Mouse (Mus musculus) c-Kit-positive CD71-positive TER-119-positive erythroid progenitor cells, embryonic 14.5 days (primary cell): ENCODE data around the gene Prdm15.
A peak's percentile ranks its signal among the peaks of the same experiment; 100 is the strongest.

Experiments used
- DNase-seq: peaks from one replicate; pipeline ENCODE4 v3.0.0-alpha.2; 2013; ENCODE audit warnings: low spot score

The Prdm15 gene

GRCm38 (mm10) chr16:97851741-97852319 is at the start of gene Prdm15:
Prdm15 (minus strand) TSS chr16:97851850.
- peak; percentile 70 for DNase-seq

DNA sequence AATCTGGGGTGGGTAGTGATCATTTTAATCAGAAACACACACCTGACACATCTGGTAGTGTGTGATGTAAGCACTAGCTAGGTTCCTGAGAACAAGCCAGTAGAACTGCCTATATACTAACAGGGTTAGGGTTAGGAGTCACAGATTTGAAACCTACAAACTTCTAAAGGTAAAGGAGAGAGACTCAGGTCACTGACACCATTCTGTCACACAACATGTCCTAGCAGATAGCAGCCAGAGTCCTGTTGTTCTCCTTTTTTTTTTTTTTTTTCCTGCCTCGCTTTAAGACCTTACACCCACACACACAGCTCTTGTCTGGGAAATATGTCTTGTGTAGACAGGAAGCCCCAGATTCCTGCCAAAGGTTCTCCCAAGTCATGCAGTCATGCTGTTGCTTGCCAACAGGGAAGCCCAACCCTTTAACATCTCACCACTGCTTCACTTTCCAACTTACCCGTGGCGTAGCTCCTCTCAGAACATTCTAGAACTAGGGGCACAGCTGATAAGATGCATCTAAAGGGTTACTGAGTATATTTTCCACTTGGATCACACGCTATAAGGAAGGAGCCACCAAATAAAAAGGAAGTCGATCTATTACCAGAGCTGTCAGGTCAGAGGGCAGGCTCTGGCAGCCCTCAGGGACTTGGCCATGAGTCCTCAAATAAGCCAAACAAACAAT is 45.8 kb upstream of the Prdm15 start:
- DNase-seq: no peak

- DNase-seq: no peak
Observed at GRCm38 (mm10) chr16:97887762-97888161, 36.1 kb upstream of the Prdm15 start.

- DNase-seq: no peak
Observed at GRCm38 (mm10) chr16:97883696-97884095, 32.0 kb upstream of the Prdm15 start.

- DNase-seq: no peak
Observed at GRCm38 (mm10) chr16:97882891-97883290, 31.2 kb upstream of the Prdm15 start.

DNA sequence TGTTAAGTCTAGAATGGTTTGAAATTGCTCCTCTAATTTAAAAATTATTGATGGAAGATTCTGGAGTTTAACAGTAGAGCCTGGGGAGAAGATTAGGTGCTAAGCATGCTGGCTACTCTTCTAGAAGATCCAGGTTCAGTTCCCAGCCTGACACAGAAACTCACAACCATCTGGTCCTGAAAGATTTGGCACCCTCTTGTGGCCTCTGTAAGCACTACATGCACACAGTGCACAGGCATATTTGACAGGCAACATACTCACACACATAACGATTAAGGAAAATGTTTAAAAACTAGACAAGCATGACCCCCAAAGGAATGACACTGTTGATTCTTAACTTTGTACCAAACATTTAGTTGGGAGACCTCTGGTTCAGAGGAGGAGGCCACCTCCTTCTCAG is 27.5 kb upstream of the Prdm15 start:
- DNase-seq: peak; percentile 64

DNA sequence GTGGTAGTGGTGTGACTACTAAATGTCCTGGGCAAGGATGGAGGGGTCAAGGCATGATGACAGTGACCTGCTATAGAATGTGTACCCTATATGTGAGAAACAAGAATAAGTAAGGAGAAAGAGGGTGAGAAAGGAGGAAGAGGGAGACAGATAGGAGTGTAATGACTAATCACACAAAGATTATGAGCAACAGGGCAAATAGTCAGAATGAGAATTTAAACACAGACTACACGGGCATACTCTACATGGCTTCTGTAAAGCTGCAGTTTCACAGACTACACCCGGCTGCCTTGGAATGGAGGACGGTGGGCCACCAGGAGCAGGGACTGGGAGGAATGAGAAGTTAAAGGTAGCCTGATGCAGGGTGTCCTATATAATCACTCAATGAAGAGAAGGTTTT is 25.9 kb upstream of the Prdm15 start:
- DNase-seq: no peak

GRCm38 (mm10) chr16:97875101-97875500 is 23.5 kb upstream of the Prdm15 start:
- no peak for DNase-seq

- DNase-seq: no peak
Observed at GRCm38 (mm10) chr16:97874376-97874775, 22.7 kb upstream of the Prdm15 start.

- DNase-seq: no peak
Observed at GRCm38 (mm10) chr16:97872657-97873056, 21.0 kb upstream of the Prdm15 start.

DNA sequence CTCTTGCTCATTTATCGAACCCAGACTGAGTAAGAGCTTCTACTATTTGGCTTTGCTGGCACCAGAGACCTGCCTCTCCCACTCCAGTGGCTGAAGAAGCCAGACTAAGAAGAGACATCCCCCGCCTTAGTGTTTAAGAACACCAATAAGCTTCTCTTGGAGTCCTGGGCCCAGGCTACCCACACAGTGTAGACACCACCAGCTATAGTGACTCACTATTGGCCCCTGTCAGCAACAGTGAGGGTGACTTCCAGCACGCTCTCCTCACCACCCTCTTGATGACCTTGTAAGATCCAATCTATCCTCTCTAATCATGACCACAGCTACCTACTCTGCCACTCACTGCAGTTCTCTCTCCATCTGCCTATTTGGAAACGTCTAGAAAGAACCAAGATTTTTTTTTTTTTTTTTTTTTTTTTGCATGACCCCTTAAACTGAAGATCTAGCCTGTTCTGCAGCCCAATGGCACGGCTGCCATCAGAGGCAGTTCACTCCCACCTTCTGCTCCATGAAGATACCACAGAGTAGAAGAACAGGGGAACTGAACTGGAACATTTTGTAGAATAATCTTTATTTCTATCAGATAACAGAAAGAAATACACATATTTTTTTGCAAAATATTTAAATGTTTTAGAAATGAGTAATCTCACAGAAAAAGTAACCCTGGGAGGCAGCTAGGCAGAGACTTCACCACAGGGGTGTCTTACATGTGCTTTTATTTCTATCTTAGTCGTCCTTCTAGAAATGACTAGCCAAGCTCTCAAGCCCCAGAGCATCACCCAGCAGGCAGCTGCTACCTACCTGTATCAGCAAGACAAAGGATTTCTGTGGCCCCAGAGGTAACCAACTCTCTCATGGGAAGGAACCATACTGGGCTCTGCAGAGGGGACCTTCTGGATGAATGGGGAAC is 17.8 kb upstream of the Prdm15 start:
- no peak for DNase-seq

GRCm38 (mm10) chr16:97863932-97864467 is 12.3 kb upstream of the Prdm15 start:
- no peak for DNase-seq

DNA sequence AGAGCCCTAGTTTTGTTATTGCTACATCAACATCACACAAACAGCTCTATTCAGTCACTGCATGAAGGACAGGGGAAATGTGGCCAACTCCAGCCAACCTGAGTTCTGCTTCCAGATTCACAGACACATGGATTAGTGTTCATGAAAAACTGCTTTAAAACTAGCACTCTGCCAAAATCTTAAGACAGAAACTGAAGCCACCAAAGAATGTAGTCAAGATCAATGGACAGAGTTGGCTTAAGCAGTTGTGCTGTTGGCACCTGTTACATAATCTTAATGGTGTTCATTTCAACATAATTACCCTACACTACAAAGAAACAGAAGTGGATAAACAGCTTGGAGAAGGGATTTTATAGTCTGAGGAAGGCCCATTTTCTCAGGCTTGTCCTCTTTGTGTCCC is 4.4 kb upstream of the Prdm15 start:
- no peak for DNase-seq

GRCm38 (mm10) chr16:97851061-97851740 is 449 bp downstream of the Prdm15 start:
- peak; percentile 70 for DNase-seq

GRCm38 (mm10) chr16:97850667-97851060 is 986 bp downstream of the Prdm15 start:
- peak; percentile 31 for DNase-seq

- DNase-seq: no peak
Observed at GRCm38 (mm10) chr16:97848832-97849231, 2.8 kb downstream of the Prdm15 start.

DNA sequence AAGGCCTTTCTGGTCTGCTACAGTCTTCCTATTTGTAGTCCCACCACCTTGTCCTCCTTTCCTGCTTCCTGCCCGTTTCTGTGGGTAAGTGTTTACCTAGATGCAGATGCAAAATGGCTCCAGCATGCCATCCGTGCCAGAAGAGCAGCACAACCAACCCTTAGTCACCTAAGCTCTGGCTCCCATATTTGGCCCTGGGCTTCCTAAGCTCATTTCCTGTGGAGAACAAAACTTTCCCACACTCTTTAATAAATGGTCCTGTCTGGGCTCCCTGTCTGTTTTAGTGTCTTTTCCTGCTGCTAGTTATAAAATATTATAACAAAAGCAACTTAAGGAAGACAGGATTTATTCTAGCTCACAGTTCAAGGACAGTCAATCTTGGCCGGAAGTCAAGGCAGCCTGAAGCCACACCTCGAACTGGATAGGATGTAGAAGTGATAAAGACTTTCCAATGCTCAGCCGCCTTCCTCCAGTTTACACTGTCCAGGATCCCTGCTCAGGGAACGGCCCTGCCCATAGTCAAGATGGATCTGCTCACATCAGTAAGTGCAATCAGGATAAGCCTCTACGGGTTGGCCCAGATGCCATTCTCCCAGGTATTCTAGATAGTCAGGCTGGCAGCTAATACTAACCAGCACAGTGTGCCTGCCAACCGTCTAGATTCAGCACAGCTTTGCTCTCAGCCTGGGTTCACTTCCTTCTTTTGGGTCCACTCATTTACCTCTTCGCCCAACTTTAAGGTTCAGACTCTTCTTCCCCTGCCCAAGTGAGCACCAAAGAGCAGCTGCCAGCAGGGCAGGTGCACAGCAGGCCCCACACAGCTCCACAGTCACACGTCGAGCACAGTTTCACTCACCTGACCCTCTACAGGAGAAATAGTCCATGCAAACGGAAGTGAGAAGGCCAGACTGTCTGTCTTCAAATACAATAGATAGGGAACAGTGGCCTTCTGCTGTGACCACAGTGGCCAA is 6.4 kb downstream of the Prdm15 start:
- no peak for DNase-seq

DNA sequence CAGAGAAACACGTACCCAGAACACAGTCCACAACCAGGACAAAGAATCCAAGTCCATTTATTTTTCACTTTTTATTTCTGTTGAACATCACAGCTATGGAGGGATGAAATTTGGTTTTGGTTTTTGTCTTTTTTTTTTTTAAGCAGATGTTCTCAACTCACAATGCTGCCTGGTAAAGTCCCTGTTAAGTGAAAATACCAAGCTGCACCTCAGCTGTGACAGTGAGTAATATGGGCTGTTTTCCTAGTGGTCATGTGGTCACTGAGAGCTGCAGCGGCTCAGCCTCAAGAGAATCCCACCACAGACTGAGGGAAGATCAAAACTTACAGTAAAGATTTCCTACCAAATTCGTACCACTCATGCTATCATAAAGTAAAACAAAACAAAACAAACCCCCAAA is 19.5 kb downstream of the Prdm15 start:
- DNase-seq: no peak

DNA sequence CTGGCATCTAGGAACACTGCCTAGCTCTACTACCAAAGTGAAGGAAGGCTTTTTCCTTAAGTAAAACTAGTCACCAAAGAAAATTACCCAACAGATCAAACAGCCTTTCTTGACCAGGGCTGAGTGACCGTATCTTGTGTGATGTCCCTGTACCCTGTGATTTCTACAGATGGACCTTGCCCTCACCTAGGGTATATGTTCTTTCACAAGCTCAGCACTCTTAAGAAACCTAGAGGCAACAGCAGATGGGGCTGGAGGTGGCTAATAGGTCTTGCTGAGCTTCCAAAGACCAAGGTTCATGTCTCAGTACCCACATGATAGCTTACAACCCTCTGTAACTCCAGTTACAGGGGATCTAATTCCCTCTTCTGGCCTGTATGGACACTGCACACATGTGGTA is 23.4 kb downstream of the Prdm15 start:
- DNase-seq: no peak

- DNase-seq: no peak
Observed at GRCm38 (mm10) chr16:97823311-97824007, 28.2 kb downstream of the Prdm15 start.
